Mouse (Mus musculus): ENCODE data around the gene Gprc5c.
"Not testable (repeated sequence)": the region's sequence is repeated elsewhere in the genome, so short reads cannot be mapped to it uniquely, and the experiment has no call there.

Gene Gprc5c

GRCm38 (mm10) chr11:114907567-114907966 is 56.6 kb downstream of the Gprc5c start:
- DNase-seq (ENCODE audit: low spot score): no peak

GRCm38 (mm10) chr11:114908086-114908485 is 57.1 kb downstream of the Gprc5c start:
- no peak for DNase-seq (ENCODE audit: low spot score)

DNA sequence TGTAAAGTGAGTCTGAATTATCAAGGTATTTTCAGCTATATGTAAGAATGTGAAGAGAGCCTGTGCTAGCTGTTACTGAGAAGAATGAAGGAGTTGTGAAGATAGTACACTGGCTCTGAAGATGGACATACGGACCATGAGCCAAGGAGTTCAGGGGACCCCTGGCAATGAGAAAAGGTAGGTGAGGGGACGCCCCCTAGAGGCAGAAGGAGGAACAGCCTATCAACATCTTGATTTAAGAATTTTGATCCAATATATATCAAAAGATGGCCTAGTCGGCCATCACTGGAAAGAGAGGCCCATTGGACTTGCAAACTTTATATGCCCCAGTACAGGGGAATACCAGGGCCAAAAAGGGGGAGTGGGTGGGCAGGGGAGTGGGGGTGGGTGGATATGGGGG is 58.6 kb downstream of the Gprc5c start:
- not testable (repeated sequence) for DNase-seq (ENCODE audit: low spot score)

- peak; percentile 87 for DNase-seq (ENCODE audit: low spot score)
Measured at GRCm38 (mm10) chr11:114912847-114913246, 61.9 kb downstream of the Gprc5c start.

DNA sequence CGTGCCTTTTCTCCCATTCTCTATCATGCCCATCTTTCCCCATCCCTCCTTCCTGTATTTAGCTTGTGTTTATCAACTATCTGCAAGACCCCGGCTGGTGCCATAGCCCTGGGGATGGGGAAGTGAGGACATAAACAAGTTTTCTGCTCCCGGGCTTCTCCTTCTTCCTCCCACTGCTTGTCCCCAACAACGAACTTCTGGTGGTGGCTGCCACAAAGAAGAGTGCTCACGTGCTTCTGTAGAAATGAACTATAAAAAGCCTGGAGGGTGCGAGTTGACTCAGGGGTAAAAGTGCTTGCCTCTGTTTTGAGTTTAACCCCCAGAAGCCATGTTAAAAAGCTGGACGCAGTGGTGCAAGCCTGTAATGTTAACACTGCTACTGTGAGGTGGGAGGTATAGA is 64.0 kb downstream of the Gprc5c start:
- DNase-seq (ENCODE audit: low spot score): no peak

- DNase-seq (ENCODE audit: low spot score): no peak
Measured at GRCm38 (mm10) chr11:114917120-114917519, 66.2 kb downstream of the Gprc5c start.

Data from layer of hippocampus, adult 11-12 months (tissue).